Mouse (Mus musculus) heart, postnatal 0 days (tissue): ENCODE results near the gene Asb16.

Experiments
- CTCF ChIP-seq: IDR thresholded peaks from 2 replicates; pipeline ENCODE4 v1.5.1; 2016; ENCODE audit warnings: antibody characterized with exemption, control low read depth, low read depth
- EP300 ChIP-seq: IDR thresholded peaks from 2 replicates; pipeline ENCODE4 v1.6.1; 2016; ENCODE audit warnings: antibody characterized with exemption, low read depth

GRCm38 (mm10) chr11:102276411-102276915 lies 7.9 kb downstream of the Asb16 start:
- TF ChIP-seq EP300 (no peak), CTCF (no peak)
